Mouse (Mus musculus): ENCODE data around the gene Atp1b1.

Gene Atp1b1

DNA sequence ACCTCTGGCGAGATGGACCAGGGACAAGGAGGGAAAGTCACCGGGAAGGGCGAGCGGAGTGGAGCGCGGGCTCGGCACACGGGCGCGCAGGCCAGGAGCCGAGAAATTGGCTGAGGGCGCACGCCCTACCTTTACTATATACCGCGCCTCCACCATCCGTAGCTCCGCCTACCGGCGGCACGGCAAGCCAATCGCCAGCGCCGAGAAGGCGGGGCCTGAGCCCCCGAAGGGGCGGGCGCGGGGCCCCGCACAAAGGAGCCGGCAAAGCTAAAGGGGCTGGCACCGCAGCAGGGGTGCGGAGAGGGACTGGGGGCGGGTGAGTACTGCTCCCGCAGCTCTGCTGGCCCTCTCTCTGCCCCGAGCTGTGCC, at the start of gene Atp1b1:
Gene Atp1b1 (minus strand): TSS at position 111 of the 369 bp plus-strand sequence.
- peak; percentile 94 for DNase-seq

DNA sequence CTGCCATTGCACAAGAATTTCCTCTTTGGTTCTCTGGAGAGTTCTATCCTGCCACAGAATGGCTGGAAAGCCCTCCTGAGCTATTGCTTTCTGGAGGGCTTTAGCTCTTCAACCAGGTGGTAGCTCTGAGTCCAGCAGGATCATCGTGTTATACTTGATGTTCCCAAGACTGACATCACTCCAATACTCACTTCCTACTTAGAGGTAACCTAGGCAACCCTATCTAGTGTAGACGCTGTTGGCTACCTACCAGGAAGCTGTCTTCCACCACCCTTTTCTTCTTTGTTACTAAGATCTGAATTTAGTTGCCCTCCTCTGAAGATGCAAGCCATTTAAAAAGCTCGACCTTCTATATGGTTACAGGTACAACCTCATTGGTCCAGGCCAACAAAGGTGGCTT, 46.9 kb upstream of the Atp1b1 start:
- no peak for DNase-seq

DNA sequence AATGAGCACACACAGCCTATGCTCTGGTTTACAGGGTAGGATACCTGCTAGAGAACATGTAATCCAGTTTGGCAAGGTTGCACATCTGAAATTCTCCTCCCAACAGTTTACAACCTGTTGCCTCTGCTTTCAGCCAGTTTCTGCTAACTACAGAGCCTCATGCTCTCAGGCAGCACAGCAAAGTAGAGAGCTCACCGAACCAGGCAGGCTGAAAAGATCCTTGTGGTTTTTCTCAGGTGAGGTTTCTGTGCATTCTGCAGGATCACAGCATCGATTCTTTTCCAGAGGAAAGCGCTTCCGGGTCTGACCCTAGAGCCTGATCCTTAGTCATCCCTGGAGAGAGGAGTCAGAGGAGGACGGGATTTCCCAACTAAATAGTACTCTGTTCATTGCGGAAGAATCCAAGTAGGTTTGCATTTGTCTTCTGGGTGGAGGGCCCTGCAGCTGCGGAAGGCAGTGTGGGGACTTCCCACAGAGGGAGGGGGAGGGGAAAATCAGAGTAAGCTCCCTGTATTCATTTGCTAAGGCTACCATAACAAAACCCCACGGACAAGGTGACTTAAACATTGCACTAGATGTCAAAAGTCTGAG, 45.1 kb upstream of the Atp1b1 start:
- DNase-seq: no peak

DNA sequence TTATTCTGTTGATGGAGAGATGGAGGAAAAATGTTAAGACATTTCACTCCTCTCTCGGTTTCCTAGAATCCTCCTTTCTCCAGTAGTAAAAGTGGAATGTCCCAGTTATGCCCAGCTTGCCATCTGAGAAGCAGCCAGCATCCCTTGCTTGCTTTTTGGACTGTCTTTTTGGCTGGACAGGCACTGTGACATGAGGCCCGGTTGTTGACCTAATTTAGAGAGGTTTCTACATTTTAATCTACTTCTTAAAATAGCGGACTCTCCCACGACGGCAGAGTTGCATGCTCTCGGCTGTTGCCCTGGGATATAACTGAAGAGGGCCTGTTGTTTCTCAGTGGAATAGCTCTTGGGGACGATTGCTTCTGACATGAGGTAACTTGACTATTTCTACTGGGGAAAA, 44.1 kb upstream of the Atp1b1 start:
- no peak for DNase-seq

DNA sequence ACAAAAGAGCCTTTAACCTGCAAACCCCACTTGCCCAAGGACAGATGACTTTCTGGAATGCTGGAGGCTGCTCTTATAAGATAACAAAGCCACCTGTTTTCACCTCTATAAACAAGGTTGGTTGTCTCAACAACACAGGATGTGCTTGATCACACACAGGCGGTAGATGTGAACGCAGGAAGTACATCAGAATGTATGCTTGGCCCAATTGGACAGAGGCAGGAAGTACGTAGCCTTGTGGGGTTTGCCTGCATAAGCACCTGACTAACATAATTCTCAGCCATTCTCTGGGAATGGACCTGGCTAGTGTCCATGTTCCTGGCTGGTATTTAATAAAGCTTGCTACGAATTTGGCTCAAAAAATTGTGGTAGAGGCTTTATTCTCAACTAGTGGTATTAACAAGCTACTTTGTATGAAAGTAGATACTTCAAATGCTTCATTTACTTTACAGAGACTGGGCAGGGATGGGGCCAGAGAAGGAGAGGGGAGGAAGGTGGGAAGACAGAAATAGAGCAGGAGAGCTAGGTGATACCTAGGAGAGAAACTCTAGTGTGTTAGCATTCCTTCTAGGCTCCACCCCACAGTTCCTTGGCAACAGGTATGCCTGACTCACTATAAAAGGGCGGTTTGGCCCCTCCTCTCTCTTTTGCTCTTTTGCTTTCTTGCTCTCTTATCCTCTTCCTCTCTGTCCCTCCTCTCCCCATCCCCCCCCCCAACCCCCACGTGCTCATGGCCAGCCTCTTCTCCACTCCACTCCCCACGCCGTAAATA, 36.8 kb upstream of the Atp1b1 start:
- no peak for DNase-seq

DNA sequence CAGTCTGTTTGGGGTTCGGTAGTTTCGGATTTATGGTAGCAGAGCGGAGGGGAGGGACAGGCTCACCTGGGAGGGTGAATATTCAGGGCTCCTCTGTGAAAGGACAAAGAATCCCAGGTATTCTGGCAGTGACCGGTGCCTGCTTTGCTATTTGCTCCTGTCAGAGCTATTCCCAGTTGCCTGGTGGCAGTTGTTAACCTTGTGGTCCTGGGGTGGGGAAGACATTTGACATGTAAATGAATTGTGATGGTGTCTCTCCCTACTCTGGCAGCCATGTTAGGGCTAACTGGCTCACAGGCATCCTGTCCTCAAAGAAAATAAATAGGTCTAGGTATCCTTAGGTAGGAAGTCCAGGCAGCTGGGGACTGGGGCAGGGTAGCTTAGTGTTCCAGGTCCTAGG, 36.1 kb upstream of the Atp1b1 start:
- no peak for DNase-seq

DNA sequence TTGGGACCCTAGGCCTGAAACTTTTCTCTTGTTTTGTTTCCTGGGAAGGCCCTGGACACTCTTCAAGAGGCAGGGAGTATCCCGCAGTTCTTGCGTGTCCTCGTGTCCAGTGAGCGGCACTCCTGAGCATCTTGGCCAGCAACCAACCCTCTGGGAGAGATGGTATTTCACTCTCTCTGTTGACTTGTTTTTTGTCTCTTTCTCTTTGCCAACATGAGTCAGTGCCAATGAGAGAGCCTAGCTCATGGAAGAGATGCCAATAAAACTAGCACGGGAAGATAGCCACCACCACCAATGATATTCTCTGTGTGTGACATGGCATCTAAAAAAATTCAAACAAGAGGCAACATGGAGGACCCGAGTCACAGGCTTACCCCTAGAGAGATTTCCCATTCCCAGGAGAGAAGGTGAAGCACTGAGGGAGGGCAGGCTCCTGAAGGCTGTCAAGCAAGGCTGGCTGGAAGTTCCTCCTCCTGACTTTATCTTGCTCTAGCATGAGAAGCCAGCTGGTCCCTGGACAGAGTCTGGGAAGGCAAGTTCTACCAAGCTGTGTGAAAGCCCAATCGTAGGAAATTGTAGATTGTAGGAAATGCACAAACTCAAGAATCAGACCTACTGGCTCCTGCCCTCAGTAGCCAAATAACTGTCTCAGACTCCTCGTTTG, 35.0 kb upstream of the Atp1b1 start:
- no peak for DNase-seq

DNA sequence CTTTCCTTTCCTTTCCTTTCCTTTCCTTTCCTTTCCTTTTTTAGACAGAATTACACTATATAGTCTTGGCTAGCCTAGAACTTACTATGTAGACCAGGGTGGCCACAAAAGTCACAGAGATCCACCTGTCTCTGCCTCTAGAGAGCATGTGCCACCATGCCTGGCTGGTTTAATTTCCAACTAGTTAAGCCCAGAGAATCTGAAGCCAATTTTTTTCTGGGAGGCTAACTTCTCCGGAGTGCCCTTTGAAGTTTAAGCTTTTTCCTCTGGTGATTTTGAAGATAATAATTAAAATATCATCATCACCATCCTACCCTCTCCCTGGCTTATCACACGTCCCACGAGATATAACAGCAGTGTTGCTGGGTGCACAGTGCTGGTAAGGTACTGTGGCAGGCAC, 34.3 kb upstream of the Atp1b1 start:
- no peak for DNase-seq

DNA sequence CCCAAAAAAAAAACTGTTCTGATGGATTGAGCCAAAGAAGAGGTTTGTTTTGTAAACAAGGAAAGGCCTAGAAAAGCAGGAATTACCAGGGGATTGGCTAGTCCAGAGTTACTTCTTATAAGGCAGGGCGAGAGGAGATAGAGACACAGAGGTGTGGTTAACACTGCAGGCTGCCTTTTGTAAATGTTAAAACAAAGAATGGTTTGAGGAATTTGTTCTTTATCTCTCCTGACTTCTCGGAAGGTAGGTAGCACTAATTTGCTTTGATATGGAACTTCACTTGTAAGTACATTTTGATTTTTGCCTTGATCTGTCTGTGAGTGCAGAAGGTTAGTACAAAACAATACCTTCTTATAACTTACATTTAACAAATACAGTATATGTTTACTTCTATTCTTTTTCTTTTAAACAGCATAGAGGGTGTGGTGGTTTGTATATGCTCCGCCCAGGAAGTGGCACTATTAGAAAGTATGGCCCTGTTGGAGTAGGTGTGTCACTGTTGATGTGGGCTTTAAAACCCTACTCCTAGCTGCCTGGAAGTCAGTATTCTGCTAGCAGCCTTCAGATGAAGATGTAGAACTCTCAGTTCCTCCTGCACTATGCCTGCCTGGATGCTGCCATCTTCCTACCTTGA, 31.9 kb upstream of the Atp1b1 start:
- no peak for DNase-seq

DNA sequence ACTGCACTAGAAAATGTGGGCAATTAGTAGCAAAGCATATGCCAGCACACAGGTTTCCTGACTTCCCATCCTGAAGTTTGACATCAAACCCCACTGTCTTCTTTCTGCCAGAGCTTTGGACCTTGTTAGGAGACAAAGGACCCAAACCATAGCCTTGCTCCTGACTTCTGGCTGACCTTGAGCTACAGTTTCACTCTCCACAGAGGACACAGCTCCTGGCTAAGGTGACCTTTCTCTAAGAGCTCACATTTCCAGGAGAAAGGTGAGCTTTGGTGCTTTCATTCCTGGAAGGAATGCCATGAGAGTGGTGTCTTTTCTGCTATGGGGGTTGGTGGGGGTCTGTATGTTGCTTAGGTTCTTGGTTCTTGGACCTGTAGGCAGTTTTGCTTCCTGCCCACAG, 25.6 kb upstream of the Atp1b1 start:
- DNase-seq: no peak

DNA sequence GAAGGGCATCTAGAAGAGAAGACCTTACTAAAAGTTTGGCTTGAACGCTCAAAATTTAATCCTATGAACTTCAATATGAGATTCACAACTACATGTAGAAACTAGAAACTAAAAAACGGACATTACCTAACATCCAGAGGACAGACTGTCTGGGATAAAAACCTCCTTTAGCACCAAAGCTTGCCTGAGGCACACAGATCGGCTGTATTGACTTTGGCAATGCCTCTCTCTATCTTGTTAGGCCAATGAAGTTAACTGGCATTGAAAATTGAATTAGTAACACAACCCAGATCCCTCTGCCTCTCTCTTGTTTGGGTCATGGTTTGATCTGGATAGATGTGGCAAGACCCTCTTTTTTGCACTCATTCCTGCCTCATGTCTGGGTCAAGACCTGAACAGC, 24.7 kb upstream of the Atp1b1 start:
- no peak for DNase-seq

DNA sequence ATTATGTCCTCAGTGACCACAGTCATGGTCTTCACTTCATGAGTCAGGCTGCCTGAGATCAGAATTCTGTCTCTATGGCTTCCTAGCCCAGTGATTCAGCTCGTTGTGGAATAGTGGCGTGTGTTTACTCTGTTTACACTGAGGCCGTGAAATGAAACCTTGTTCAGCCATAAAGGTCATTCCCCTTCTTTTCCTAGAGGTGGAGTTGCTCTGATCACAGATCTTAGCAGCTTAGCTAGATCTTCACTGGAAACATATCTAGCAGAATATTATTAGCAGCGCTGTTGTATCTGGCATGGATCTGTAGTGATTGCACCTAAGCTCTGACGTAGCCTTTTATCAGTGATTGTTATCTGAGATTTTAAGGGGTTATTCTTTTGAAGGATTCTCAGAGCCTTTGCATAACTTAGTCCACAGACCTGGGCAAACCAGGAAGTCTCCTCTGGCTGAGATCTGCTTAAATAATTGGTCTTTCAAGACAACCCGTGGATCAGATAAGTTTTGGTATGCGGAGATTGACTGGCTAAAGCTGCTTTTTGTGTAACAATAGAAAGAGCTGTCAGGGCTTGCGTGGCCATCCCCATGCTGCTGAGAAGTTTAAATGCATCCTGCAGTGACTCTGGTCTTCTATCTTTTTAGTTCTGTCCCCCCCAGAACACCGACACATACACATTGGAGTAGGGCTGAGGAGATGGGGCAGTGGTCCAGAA, 23.6 kb upstream of the Atp1b1 start:
- no peak for DNase-seq

DNA sequence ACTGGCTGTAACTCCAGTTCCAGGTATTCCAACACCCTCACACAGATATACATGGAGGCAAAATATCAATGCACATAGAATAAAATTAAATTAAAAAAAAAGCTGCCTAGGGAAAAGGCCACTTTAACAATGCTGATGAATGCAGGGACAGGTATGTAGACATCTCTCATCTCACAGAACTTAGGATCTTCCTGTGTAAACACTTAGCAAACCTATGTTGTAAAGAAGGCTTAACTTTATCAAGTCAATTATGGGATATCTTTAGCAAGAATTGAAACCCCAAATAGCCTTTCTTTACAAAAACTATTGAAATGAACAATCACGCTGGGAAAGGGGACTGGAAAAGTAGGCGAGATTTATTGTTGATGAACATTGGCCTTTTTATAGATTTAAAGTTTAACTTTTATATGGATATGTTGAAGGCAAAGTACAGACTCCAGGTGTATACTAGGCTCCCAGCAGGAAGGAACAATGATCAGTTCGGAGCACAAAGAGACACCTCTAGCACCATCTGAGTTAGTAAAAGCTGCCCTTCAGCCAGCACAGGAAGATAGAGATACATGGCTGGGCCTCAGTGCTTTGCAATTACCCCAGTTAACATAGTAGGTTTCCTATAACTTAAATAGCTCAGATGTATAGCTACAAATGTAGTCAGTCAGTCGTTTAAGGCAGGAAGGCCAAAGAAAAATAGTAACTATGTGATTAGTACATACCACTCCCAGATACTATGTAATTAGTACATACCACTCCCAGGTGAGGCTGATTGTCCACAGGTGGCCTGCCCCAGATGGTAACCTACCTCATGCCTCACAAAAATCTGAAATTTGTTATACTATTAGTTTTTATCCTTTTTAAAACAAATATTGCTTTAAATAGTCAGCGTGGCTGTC, 22.8 kb upstream of the Atp1b1 start:
- DNase-seq: no peak

DNA sequence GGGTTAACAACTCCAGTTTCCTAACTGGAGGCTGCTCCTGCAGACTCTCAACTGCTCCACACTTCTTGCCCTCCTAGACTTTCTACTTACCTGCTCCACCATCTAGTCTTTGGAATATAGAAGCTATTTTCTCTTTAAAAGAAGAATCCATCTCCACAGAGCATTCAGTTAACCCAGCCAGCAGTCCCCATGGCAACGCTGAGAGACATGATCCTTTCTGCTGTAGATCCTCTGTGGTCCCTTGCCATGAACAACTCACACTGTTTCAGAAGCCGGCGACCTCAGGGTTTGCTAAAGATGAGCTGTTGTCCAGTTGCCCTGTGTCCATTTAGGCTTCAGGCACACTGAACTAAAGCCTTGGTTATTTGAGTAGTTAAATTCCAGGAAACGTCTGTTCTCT, 17.7 kb upstream of the Atp1b1 start:
- DNase-seq: no peak

DNA sequence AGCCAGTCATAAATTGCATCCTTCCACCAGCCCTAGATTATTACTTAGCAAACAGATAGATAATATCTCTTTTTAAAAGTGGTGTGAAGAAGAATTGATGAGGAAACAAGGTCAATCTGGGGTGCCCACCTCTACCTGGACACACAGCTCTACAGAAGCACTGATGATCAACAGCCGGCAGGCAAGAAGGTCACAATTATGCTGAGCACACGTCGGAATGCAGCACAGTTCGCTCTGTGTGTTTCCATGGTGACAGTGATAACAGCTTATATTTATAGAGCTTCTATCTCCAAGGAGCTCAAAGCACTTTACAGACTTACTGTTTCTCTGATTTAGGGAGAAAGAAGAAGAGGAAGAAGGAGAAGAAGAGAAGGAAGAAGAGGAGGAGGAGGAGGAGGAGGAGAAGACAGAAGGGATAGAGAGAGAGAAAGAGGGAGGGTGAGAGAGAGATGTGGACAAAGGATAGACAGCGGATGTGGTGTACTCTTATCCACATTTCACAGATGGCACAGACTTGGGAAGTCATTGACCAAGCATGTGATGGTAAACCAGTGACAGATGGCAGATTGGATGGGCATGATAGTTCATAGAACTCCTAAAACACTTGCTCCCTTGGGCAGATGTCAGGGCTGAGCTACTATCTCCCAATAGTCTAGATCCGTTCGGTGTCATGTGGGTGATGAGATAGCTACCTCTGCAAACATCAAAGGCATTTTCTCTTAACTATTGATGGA, 16.8 kb upstream of the Atp1b1 start:
- DNase-seq: no peak

DNA sequence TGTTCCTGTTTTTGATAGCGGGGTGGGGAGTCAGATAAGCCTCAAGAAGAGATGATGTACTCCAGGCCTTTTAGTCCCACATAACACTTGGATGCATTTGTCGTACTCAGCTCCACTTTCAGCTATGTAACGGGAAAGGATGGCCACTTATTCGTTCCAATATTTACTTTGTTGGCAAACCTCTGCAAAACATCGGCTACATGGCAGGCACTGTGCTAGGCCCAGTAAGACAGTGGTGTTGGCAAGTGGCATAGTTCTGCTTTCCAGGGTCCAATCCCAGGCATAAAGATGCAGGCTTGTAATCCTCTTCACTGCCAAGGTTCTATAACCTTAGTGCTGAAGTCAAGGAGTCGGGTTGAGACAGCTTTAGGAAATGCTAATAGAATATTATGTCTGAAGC, 16.2 kb upstream of the Atp1b1 start:
- DNase-seq: no peak

DNA sequence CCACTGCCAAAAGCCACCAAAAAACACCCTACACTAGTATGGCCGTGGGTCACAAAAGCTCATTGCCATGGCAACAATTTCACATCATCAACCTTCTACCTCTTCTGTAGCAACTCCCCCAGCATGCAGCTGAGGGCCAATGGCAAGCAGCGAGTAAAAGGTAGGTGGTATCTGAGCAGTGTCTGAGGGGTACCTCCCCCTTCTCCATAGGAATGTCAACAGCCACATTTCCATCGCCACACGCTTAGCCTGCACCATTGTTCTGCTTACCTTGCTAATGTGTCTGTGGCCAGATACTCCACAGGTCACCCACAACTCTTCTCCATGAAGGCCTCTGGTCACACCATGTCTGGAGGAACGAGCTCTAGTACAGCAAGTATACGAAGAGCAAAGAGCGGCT, 15.2 kb upstream of the Atp1b1 start:
- DNase-seq: no peak

DNA sequence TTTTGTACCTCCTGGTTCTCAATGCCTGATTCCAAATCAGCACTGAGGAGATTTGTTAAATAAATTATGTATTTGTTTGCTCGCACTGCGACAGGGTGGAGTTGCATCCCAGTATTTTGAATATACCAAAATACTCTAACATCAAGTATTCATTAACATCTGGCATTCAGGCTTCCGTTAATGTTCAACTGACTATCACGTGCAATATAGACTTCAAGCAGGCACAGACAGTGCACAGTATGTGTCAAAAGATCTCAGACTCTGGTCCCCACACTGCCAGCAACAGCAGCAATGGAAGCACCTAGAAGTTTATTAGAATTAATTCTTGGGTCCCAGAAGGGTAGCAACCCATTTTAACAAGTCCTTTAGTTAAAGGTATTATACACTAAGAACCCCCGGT, 13.5 kb upstream of the Atp1b1 start:
- no peak for DNase-seq

DNA sequence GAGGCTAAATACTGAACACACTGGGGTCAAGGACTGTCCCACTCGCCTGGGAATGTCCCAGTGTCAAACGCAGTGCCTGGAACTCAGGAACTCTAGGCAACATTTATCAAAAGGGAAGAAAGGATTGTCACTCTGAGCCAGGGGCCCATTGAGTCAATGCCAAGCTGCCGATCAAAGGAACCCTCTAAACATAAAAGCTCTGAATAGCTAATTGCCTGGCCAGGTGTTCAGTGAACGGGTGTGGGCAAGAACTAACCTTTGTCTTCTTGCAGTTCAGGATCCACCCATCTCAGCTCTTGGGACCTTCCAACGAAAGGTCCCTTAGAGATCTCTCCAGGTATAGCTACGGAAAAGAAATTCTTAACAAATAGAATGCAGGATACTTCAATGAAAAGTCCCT, 12.8 kb upstream of the Atp1b1 start:
- DNase-seq: no peak

DNA sequence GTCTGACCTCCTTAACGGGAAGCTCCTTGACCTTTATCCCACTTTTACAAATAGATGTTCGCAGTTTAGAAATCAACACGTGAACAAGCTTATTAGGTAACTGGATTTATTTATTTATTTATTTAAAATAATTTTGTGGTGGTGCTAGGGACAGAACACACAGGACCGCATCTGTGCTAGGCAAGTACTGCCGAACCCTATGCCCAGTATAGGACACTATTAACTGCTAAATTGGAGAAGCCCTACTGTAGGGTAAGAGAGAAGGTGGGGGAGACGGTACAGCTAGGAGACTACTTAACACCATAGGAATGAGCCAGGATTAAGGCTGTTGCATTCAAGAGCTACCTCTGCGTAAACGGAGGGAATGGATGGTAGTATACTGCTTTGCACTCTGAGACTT, 10.2 kb upstream of the Atp1b1 start:
- no peak for DNase-seq

DNA sequence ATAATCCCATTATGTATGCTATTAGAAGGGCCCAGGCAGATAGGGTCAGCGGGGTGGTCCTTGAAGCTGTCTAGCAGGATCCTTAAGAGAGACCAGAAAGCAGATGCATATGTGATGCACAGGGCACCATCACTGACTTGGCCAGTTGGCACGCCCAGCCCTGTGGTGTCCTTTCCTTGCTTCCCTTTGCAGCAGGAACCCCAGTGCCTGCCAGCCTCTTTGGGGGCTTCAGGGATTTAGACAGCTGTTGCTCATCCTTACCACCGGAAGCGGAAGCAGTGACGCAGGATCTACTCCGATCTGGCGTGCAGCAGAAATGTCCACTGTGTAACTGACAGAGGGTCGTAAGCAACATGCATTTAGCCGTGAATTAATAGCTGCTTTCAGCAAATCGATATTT, 9.3 kb upstream of the Atp1b1 start:
- DNase-seq: no peak

DNA sequence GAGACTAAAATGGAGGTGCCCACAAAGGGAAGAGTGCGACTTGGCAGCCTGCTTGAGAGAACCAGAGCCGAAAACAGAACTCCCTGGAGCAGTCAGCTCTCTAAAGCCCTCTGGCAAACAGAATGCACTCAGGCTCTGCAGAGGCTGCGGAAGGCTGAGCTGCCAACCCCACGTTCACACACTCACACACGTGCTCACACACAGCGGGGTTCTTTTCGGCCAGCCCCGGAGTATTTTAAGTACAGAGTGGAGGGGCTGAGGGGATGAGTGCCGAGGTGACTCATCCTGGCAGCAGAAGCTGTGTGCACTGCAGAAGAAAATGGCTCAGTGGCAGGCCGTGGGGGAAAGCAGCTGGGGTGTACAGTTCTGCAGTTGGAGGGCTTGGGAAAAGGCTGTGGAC, 3.6 kb upstream of the Atp1b1 start:
- DNase-seq: no peak
